Mouse (Mus musculus): ENCODE measurements around the gene Ptprj. TPM values are rescaled to one million over a fixed set of nuclear protein-coding genes. Genes with fewer than 3 reads are reported as not detected.
A peak's percentile ranks its signal among the peaks of the same experiment; 100 is the strongest.

Gene Ptprj
- polyA plus RNA-seq, 1 experiment from 2014 or later = 2.9 TPM

DNA sequence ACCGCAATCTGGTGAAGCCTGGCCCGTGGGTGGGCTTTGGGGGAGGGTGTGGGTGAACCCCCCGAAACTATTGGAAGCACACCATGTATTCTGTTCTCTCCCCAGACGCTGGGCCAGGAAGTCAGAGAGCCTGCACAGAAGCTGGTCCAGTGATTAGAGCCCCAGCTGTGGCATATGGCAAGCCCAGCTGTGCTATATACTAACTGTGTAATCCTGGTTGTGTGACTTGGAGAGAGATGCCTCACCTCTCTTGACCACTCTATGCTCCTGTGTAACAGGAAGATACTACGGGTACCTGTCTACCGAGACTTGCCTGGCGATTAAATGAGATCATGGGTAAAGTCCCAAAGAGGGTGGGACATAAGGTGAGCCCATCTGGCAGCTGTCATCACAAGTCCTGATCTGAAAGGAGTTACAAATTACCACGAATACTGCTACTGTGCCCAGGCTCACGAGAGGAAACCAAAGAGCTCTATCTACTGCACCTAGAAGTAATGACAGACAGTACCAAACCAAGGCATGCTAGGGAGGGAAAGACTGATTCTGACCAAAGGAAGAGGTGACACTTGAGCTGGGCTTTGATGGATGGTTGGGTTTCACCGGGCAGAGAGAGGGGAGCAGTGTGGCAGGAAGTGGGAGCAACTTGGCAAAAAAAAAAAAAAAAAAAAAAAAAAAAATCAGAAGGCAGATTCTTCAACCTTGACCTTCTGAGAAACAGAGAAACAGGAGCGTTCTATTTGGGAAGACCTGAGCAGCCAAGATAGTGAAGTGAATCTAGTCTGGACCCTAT lies 754 bp upstream of the Ptprj start:
- Histone ChIP-seq H3K4me3 (ENCODE audit: low read depth, low read length) (peak overlapping the region; percentile 84), H3K9ac (ENCODE audit: low read depth, low read length) (peak overlapping the region; percentile 86), H3K36me3 (ENCODE audit: control insufficient read depth, insufficient read depth, low read length) (no peaks in the 10 kb centered on the region), H3K4me2 (replicated peaks; ENCODE audit: low read depth, low read length) (peak overlapping the region; percentile 97), H3K9me3 (ENCODE audit: control insufficient read depth, low read length) (no peaks in the 10 kb centered on the region), H3K4me1 (replicated peaks; ENCODE audit: control insufficient read depth, insufficient read depth, low read length) (no peaks in the 10 kb centered on the region), H3K27me3 (ENCODE audit: control insufficient read depth, insufficient read depth, low read length) (no peaks in the 10 kb centered on the region), H3K27ac (ENCODE audit: low read depth, low read length) (peak overlapping the region; percentile 85; the same call in 1 of the 2 replicates)
- 15% methylated on average over 11 of the region's 11 CpGs for WGBS
- ATAC-seq (ENCODE audit: low FRiP score) = peak; percentile 55
- no peak for DNase-seq (ENCODE audit: low spot score)

DNA sequence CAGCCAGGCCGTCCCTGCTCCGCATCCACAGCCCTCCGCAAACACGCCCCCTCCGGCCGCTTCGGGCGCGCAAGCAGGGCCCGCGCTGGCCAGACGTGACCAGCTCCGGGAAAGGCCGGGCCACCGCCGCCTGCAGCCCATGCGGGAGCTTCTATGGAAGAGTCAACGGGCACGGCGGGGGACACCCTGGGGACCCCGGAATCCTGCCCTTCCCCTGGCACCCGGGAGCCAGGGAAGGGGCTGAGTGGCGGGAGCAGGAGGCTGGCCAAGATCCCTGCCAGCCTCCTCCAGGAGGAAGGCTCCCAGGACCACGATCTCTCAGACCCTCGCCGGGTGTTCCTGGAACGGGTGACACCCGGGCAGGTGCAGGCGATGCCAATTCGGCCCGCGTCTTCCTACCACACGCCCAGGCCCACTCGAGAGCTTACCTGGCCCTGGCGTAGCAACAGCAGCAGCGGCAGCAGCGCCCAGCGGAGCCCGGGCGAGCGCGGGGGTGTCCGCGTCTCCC lies 665 bp downstream of the Ptprj start:
- Histone ChIP-seq H3K27me3 (ENCODE audit: control insufficient read depth, insufficient read depth, low read length) (no peaks in the 10 kb centered on the region), H3K36me3 (ENCODE audit: control insufficient read depth, insufficient read depth, low read length) (no peaks in the 10 kb centered on the region), H3K9me3 (ENCODE audit: control insufficient read depth, low read length) (no peaks in the 10 kb centered on the region), H3K9ac (ENCODE audit: low read depth, low read length) (peak overlapping the region; percentile 86), H3K4me1 (replicated peaks; ENCODE audit: control insufficient read depth, insufficient read depth, low read length) (no peaks in the 10 kb centered on the region), H3K27ac (ENCODE audit: low read depth, low read length) (peak overlapping the region; percentile 85), H3K4me2 (replicated peaks; ENCODE audit: low read depth, low read length) (peak overlapping the region; percentile 97), H3K4me3 (ENCODE audit: low read depth, low read length) (peak overlapping the region; percentile 84)
- peak; percentile 83 for DNase-seq (ENCODE audit: low spot score)
- peak; percentile 75 for ATAC-seq (ENCODE audit: low FRiP score)
- 0% methylated on average over 32 of the region's 44 CpGs for WGBS

DNA sequence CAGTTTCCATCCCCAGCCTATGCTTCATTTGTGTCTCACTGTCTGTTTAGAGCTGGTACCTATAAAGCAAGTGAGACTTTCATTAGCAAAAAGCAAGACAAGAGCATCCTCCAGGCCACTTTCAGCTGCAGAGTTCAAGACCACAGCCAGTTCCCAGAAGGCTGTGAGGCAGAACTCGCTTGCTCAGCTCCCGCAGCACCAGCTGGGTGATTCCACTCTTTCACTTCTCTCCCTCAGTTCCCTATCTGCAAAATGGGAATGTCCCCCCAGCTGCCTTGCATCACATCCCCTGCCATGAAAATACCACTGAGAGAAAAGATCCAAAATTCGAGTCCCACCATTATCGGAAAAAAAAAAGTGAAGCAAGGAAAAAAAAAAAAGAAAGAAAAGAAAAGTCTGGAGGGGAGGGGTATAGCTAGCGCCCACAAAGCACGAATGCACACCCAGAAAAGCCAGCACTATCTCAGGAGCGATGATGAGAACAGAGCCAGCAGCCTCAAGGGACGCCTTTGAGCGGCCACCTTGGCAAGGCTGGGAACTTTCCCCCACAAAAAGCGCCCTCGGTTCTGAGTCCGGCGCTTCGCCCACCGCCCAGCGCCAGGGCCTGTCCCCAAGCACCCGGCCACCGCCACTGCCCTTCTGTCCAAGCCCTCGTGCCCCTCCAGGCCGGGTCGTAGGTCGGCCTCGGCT lies 1.3 kb downstream of the Ptprj start:
- no peaks in the 10 kb centered on the region for H3K27me3 ChIP-seq (ENCODE audit: control insufficient read depth, insufficient read depth, low read length)
- peak; percentile 24 for DNase-seq (ENCODE audit: low spot score)
- H3K4me2 ChIP-seq (replicated peaks; ENCODE audit: low read depth, low read length) = peak overlapping the region; percentile 97
- H3K9ac ChIP-seq (ENCODE audit: low read depth, low read length) = peak overlapping the region; percentile 86
- H3K4me3 ChIP-seq (ENCODE audit: low read depth, low read length) = peak overlapping the region; percentile 84
- no peaks in the 10 kb centered on the region for H3K36me3 ChIP-seq (ENCODE audit: control insufficient read depth, insufficient read depth, low read length)
- no peak overlapping the region for H3K27ac ChIP-seq (ENCODE audit: low read depth, low read length)
- no peaks in the 10 kb centered on the region for H3K4me1 ChIP-seq (replicated peaks; ENCODE audit: control insufficient read depth, insufficient read depth, low read length)
- WGBS = 1% methylated on average over 23 of the region's 23 CpGs
- peak; percentile 23 for ATAC-seq (ENCODE audit: low FRiP score)
- no peaks in the 10 kb centered on the region for H3K9me3 ChIP-seq (ENCODE audit: control insufficient read depth, low read length)

DNA sequence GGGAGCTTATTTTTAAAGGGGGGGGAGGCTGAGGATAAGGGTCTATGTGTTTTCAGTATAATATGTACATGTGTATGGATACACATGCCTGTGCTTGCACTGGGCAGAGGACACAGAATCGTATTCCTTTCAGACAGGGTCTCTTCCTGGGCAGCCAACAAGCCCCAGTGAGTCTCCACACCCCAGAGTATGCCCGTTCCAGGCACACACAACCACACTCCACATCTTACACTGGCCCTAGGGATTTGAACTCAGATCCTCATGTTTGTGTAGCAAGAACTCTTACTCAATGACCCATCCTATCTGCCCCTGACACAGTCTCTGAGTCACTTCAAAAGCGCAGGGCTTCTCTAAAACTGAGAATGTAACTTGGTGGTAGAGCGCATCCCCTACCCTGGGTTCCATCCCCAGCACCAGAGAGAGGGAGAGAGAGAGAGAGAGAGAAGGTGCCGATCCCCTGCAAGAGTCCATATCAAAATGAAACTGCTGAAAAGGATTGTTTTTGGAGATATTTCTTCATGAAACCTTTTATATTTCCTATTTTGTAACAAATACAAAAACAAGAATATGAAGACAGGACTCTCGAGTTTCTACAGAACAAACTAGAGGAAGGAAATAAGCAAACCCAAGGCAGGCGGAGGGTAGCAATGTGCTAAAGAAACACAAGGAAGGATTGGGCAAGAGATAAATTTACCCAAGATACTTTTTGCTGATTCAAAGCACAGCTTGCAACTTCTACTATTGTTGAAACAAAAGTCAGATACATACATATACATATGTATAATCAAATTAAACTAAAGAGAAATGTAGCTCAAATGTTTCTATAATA lies 2.8 kb downstream of the Ptprj start:
- H3K9ac ChIP-seq (ENCODE audit: low read depth, low read length) = no peak overlapping the region
- DNase-seq (ENCODE audit: low spot score) = no peak
- H3K4me2 ChIP-seq (replicated peaks; ENCODE audit: low read depth, low read length) = no peak overlapping the region
- WGBS = 86% methylated on average over 7 of the region's 7 CpGs
- H3K4me1 ChIP-seq (replicated peaks; ENCODE audit: control insufficient read depth, insufficient read depth, low read length) = no peaks in the 10 kb centered on the region
- no peak overlapping the region for H3K27ac ChIP-seq (ENCODE audit: low read depth, low read length)
- no peak for ATAC-seq (ENCODE audit: low FRiP score)
- no peaks in the 10 kb centered on the region for H3K36me3 ChIP-seq (ENCODE audit: control insufficient read depth, insufficient read depth, low read length)
- no peaks in the 10 kb centered on the region for H3K9me3 ChIP-seq (ENCODE audit: control insufficient read depth, low read length)
- H3K27me3 ChIP-seq (ENCODE audit: control insufficient read depth, insufficient read depth, low read length) = no peaks in the 10 kb centered on the region
- H3K4me3 ChIP-seq (ENCODE audit: low read depth, low read length) = no peak overlapping the region

DNA sequence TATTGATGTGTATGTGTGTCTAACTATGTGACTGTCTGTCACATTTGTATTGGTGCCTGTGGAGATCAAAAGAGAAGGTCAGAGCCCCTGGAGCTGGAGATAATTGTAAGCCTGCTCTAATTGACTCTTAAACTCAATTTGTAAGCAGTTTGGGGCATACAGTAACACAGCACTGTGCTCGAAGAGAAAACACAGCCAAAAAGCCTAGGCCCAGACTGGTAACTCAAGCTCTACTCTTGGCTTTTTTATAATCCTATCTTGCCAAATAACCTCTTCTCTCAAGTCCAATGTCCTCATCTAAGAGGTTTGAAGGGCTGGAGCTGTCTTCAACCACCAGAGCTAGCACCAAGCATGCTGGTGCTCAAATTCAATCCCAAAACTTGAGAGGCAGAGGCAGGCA lies 3.5 kb downstream of the Ptprj start:
- H3K9me3 ChIP-seq (ENCODE audit: control insufficient read depth, low read length) = no peaks in the 10 kb centered on the region
- no peak overlapping the region for H3K4me2 ChIP-seq (replicated peaks; ENCODE audit: low read depth, low read length)
- H3K4me3 ChIP-seq (ENCODE audit: low read depth, low read length) = no peak overlapping the region
- H3K9ac ChIP-seq (ENCODE audit: low read depth, low read length) = no peak overlapping the region
- no peaks in the 10 kb centered on the region for H3K36me3 ChIP-seq (ENCODE audit: control insufficient read depth, insufficient read depth, low read length)
- WGBS = 55% methylated on average over 1 of the region's 1 CpGs
- no peaks in the 10 kb centered on the region for H3K4me1 ChIP-seq (replicated peaks; ENCODE audit: control insufficient read depth, insufficient read depth, low read length)
- no peaks in the 10 kb centered on the region for H3K27me3 ChIP-seq (ENCODE audit: control insufficient read depth, insufficient read depth, low read length)
- no peak for DNase-seq (ENCODE audit: low spot score)
- H3K27ac ChIP-seq (ENCODE audit: low read depth, low read length) = no peak overlapping the region
- ATAC-seq (ENCODE audit: low FRiP score) = no peak

DNA sequence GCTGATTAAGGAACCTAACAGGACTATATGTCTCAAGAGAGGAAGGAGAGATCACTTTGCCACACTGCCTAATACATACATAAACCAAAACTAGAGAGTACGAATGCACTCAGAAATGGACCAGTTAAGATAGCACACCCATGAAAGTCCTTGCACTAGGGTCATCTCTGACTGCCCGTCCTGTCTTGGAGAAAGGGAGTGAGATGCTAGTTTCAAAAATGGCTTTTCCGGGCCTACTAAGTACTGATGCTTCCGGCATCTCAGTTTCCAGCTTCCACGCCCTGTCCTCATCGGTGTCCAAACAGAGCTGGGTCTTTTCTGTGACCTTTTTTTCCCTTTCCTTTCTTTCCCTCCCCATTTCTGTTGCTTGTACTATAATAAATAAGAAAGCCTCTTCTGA lies 4.0 kb downstream of the Ptprj start:
- Histone ChIP-seq H3K9me3 (ENCODE audit: control insufficient read depth, low read length) (no peaks in the 10 kb centered on the region), H3K27me3 (ENCODE audit: control insufficient read depth, insufficient read depth, low read length) (no peaks in the 10 kb centered on the region), H3K27ac (ENCODE audit: low read depth, low read length) (no peak overlapping the region), H3K4me3 (ENCODE audit: low read depth, low read length) (no peak overlapping the region), H3K4me1 (replicated peaks; ENCODE audit: control insufficient read depth, insufficient read depth, low read length) (no peaks in the 10 kb centered on the region), H3K4me2 (replicated peaks; ENCODE audit: low read depth, low read length) (no peak overlapping the region), H3K9ac (ENCODE audit: low read depth, low read length) (no peak overlapping the region), H3K36me3 (ENCODE audit: control insufficient read depth, insufficient read depth, low read length) (no peaks in the 10 kb centered on the region)
- 90% methylated on average over 6 of the region's 6 CpGs for WGBS
- ATAC-seq (ENCODE audit: low FRiP score) = no peak
- no peak for DNase-seq (ENCODE audit: low spot score)

DNA sequence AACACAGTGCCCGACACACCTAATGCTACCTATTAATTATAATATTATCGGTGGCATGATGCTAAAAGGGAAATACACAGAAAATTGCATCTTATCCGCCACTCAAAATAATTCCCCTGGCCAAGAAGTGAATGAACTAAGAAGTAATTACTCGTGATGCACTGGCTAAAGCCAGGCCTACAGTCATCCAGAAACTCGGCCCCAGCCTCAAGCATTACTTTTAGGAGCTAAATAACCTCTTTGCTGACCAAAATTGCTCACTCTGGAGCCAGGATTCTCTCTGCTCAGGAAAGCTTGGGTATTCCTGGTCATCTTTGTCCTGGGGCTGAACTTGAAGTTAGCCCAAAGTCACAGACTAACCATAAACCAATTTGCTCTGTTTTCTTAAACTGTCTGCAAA lies 4.7 kb downstream of the Ptprj start:
- 92% methylated on average over 5 of the region's 5 CpGs for WGBS

DNA sequence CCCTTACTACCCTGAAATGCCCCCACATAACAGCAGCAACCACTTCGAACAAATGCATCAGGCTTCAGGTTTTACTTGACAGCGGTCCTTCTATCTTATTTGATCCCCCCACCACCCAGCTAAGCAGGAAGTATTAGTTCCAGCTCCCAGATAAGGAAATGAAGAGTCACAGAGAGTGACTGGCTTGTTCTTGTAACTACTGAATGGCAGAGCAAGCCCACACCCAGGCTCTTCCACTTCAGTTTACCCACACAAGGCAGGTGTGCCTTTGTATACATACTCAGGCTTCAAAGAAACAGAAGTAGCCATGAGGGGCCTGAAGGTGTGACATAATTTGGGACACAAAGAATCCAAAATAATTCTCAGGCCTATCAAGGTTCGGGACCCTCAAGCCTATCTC lies 5.3 kb downstream of the Ptprj start:
- H3K36me3 ChIP-seq (ENCODE audit: control insufficient read depth, insufficient read depth, low read length) = no peaks in the 10 kb centered on the region
- H3K9me3 ChIP-seq (ENCODE audit: control insufficient read depth, low read length) = no peaks in the 10 kb centered on the region
- no peak overlapping the region for H3K4me3 ChIP-seq (ENCODE audit: low read depth, low read length)
- no peak for ATAC-seq (ENCODE audit: low FRiP score)
- no peak overlapping the region for H3K4me2 ChIP-seq (replicated peaks; ENCODE audit: low read depth, low read length)
- DNase-seq (ENCODE audit: low spot score) = no peak
- no peaks in the 10 kb centered on the region for H3K27me3 ChIP-seq (ENCODE audit: control insufficient read depth, insufficient read depth, low read length)
- H3K4me1 ChIP-seq (replicated peaks; ENCODE audit: control insufficient read depth, insufficient read depth, low read length) = no peaks in the 10 kb centered on the region
- H3K27ac ChIP-seq (ENCODE audit: low read depth, low read length) = no peak overlapping the region
- 92% methylated on average over 3 of the region's 3 CpGs for WGBS
- no peak overlapping the region for H3K9ac ChIP-seq (ENCODE audit: low read depth, low read length)

More for the DNA sequence above, 4.7 kb downstream of the Ptprj start:
- Histone ChIP-seq H3K27ac (ENCODE audit: low read depth, low read length) (no peak overlapping the region), H3K27me3 (ENCODE audit: control insufficient read depth, insufficient read depth, low read length) (no peaks in the 10 kb centered on the region), H3K4me3 (ENCODE audit: low read depth, low read length) (no peak overlapping the region), H3K4me2 (replicated peaks; ENCODE audit: low read depth, low read length) (no peak overlapping the region), H3K36me3 (ENCODE audit: control insufficient read depth, insufficient read depth, low read length) (no peaks in the 10 kb centered on the region), H3K9me3 (ENCODE audit: control insufficient read depth, low read length) (no peaks in the 10 kb centered on the region), H3K4me1 (replicated peaks; ENCODE audit: control insufficient read depth, insufficient read depth, low read length) (no peaks in the 10 kb centered on the region), H3K9ac (ENCODE audit: low read depth, low read length) (no peak overlapping the region)
- no peak for DNase-seq (ENCODE audit: low spot score)
- ATAC-seq (ENCODE audit: low FRiP score) = no peak

Measured in hindbrain, embryonic 11.5 days (tissue).